Mouse (Mus musculus): Measurements from ENCODE around the gene Sp1.

- no peak for TF ChIP-seq CTCF (IDR thresholded peaks at IDR 0.05; ENCODE audit: low read depth)
- TF ChIP-seq EP300 (IDR thresholded peaks at IDR 0.05; ENCODE audit: low read depth) = no peak
These were observed 65.3 kb downstream of the Sp1 start for GRCm38 (mm10) chr15:102471295-102471645.

All from heart, postnatal 0 days (tissue).